Mouse (Mus musculus): ENCODE data around the gene Tox4. TPM values are rescaled to one million over a fixed set of nuclear protein-coding genes. Genes with fewer than 3 reads are reported as not detected.

Tox4 gene
- polyA plus RNA-seq (2014; fragmentation: Illumina TruSeq; extraction: RNeasy Lipid Tissue Mini Kit (QIAGEN cat#74804); ENCODE audit: low read depth, low replicate concordance) = 15.6 TPM

DNA sequence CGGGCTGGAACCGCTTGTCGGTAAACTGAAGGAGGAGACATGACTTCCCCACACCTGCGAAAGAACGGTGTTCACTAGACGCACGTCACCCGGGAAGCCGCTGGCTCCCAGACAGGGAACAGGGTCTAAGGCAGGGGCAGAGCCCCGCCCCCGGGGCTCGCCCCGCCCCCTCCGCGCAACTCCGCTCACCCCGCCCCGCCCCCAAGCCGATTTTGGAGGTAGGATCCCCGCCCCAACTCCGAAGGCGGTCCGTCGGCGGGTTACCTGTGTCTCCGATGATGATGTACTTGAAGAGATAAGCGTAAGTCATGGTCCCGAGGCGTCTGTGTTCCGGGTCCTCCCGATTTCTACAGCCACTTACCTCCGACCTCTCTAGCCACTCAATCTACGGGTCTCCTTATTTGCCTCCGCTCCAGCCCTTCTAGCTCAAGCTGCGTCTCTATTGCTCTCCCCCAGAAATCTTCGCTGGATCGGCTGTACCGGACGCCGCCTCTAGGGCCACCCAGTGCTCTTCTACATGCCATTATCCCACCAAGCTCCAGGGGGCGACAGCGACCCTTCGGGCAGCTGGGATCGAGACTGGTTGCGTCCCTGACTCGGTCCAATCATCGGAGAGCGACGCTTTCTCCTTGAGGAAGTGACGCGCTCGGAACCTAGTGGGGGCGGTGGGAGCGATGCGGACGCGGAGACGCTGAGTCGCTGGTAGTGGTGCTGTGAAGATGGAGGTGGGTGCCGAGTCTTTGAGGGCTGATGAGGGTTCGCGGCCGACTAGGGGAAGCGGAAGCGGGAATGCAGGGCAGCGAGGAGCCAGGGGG is at the start of gene Tox4, which contains the start of gene Rab2b:
TSS of gene Tox4 (plus strand) at position 215 of the 815 bp plus-strand sequence.
TSS of gene Rab2b (minus strand) at position 614 of the 815 bp plus-strand sequence.

DNA sequence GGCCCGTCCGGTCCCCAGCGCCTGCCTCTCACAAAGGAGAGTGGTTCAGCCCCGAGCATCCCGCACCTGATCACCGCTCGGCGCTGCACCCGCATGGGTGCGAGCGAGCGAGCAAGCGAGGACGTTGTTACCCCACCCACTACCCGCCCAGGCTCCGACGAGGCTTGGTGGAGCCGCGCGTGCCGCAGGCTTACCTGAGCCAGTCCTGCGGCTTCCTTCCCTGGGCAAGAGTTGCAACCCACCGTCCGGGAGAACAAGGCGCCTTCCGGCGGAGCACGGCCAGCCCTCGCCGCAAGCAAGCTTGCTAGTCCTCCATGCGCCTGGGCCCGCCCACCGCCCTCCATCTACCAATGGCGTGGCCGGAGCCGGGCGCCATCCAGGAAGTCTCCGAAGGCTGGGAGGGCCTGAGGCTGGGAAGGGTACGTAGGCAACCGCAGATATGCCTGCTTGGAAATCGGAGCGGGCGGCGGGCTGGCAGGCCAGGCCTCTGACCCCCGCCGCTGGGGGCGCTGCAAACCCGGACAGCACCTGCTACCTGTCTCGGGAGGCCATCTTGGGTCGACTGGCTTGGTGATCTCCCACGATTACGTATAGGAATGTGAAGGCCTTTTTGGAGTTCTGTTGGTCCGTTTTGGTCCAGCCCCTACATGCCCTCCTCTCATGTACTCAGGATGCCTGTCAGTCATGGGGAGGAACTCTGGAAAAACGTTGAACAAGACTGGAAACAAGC is 21.3 kb upstream of the Tox4 start, which contains the start of gene Chd8:
TSS of gene Chd8 (minus strand) at position 297 of the 730 bp plus-strand sequence.

DNA sequence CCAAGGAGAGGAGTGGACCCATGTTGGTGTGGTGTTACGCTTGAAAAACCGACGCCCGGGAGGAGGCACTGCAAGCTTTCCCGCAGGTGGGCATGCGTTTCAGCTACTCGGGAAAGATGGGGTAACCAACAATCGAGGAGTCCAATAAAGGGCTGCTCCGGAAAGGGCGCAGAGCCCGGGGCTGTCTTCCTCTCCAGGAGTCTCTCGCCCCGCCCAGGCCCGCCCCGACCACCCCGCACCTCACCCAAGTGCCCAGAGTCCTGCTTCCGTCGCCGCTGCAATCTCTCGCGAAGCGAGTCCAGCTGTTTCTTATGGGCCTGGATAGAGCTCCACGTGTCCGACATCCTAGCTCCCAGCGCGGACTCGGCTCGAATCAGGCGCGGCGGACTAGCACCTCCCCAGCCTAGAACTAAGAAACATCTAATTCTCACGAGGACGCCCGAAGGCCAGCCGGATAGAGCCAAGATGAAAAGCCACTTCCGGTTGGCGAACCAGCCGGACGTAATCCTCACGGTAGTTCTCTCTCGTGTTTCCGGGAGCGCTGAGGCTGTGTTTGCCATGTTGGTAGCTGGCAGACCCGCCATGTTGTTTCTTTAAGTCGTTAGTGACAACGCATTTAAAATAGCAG is 25.8 kb downstream of the Tox4 start, which contains the start of gene Mettl3:
TSS of gene Mettl3 (minus strand) at position 485 of the 628 bp plus-strand sequence.

DNA sequence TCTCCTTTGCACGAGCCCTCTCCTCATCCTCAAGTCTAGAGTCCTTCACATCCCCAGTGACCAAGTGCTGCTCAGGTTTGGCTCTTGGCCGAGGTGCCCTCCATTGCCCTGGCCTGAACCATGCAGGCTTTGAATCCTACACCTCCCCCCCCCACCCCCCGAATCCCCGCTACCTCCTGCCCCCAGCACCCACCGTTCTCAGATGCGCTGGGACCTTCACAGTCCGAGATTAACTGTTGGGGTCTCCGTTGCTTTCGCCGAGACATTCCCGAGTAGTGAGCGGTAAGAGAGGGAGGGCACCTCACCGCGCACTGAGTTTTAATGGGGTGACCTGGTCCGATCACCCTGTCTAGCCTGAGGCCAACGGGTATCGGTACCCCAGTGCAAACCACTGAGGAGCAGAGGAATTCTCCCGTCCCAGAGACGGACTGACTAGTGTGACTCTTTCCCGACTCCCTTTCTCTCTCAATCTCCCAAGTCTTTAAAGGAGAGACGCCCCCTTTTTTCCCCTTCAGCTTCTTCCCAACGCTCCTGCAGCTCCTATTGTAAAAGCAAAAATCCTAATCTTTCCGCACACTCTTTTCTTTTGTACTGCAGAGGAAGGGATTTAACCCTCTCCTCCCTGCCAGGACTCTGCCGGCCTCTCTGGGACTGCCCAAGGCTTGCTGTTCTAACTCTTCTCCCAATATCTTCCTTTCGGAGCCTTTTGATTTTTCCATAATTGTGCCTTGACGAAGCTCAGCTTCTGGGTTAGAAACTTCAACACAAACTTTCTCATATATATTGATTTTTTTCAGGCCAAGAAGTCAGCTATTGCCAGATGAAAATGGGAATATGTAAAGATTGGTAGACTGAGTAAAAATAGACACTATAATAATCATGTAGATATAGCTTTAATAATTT is 49.2 kb downstream of the Tox4 start, which contains the start of gene Sall2:
TSS of gene Sall2 (minus strand) at position 853 of the 903 bp plus-strand sequence.

Other genes starting within 250 kb of the Tox4 start
- gene Olfr221, start 236.7 kb upstream of the Tox4 start, polyA plus RNA-seq (2014; fragmentation: Illumina TruSeq; extraction: RNeasy Lipid Tissue Mini Kit (QIAGEN cat#74804); ENCODE audit: low read depth, low replicate concordance) = not detected
- gene Hnrnpc, start 175.1 kb upstream of the Tox4 start, polyA plus RNA-seq (2014; fragmentation: Illumina TruSeq; extraction: RNeasy Lipid Tissue Mini Kit (QIAGEN cat#74804); ENCODE audit: low read depth, low replicate concordance) = 162 TPM
- gene Rpgrip1, start 168.4 kb upstream of the Tox4 start, polyA plus RNA-seq (2014; fragmentation: Illumina TruSeq; extraction: RNeasy Lipid Tissue Mini Kit (QIAGEN cat#74804); ENCODE audit: low read depth, low replicate concordance) = 0.48 TPM
- 16.4 TPM for gene Supt16, start 81.7 kb upstream of the Tox4 start, polyA plus RNA-seq (2014; fragmentation: Illumina TruSeq; extraction: RNeasy Lipid Tissue Mini Kit (QIAGEN cat#74804); ENCODE audit: low read depth, low replicate concordance)
- gene Chd8, start 21.4 kb upstream of the Tox4 start, polyA plus RNA-seq (2014; fragmentation: Illumina TruSeq; extraction: RNeasy Lipid Tissue Mini Kit (QIAGEN cat#74804); ENCODE audit: low read depth, low replicate concordance) = 10.4 TPM
- gene Rab2b, start 399 bp downstream of the Tox4 start, polyA plus RNA-seq (2014; fragmentation: Illumina TruSeq; extraction: RNeasy Lipid Tissue Mini Kit (QIAGEN cat#74804); ENCODE audit: low read depth, low replicate concordance) = 3.4 TPM
- gene Mettl3, start 26.0 kb downstream of the Tox4 start, polyA plus RNA-seq (2014; fragmentation: Illumina TruSeq; extraction: RNeasy Lipid Tissue Mini Kit (QIAGEN cat#74804); ENCODE audit: low read depth, low replicate concordance) = 16.2 TPM
- gene Sall2, start 49.6 kb downstream of the Tox4 start, polyA plus RNA-seq (2014; fragmentation: Illumina TruSeq; extraction: RNeasy Lipid Tissue Mini Kit (QIAGEN cat#74804); ENCODE audit: low read depth, low replicate concordance) = 0.66 TPM
- gene Olfr1513, start 77.3 kb downstream of the Tox4 start, polyA plus RNA-seq (2014; fragmentation: Illumina TruSeq; extraction: RNeasy Lipid Tissue Mini Kit (QIAGEN cat#74804); ENCODE audit: low read depth, low replicate concordance) = not detected
- gene Olfr1512, start 100.0 kb downstream of the Tox4 start, polyA plus RNA-seq (2014; fragmentation: Illumina TruSeq; extraction: RNeasy Lipid Tissue Mini Kit (QIAGEN cat#74804); ENCODE audit: low read depth, low replicate concordance) = not detected
- not detected for gene Olfr1511, start 118.2 kb downstream of the Tox4 start, polyA plus RNA-seq (2014; fragmentation: Illumina TruSeq; extraction: RNeasy Lipid Tissue Mini Kit (QIAGEN cat#74804); ENCODE audit: low read depth, low replicate concordance)
- gene Olfr1510, start 135.2 kb downstream of the Tox4 start, polyA plus RNA-seq (2014; fragmentation: Illumina TruSeq; extraction: RNeasy Lipid Tissue Mini Kit (QIAGEN cat#74804); ENCODE audit: low read depth, low replicate concordance) = not detected
- not detected for gene Olfr1509, start 163.8 kb downstream of the Tox4 start, polyA plus RNA-seq (2014; fragmentation: Illumina TruSeq; extraction: RNeasy Lipid Tissue Mini Kit (QIAGEN cat#74804); ENCODE audit: low read depth, low replicate concordance)
- gene Olfr1508, start 188.3 kb downstream of the Tox4 start, polyA plus RNA-seq (2014; fragmentation: Illumina TruSeq; extraction: RNeasy Lipid Tissue Mini Kit (QIAGEN cat#74804); ENCODE audit: low read depth, low replicate concordance) = not detected
- not detected for gene Olfr1507, start 216.6 kb downstream of the Tox4 start, polyA plus RNA-seq (2014; fragmentation: Illumina TruSeq; extraction: RNeasy Lipid Tissue Mini Kit (QIAGEN cat#74804); ENCODE audit: low read depth, low replicate concordance)